Mouse (Mus musculus) regulatory T cell (primary cell): ENCODE measurements around the gene Rpl34.

ENCODE experiments used
- in situ Hi-C: fragments of 300-600 bp; cut with MboI, MseI; formaldehyde crosslinking; loops from one replicate; pipeline ENCODE4 v1.15.1; 2025; ENCODE audit warnings: high pct_unique_total_duplicates

Gene Rpl34

GRCm38 (mm10) chr3:130677671-130678460, 52.3 kb downstream of the Rpl34 start:
- in situ Hi-C loops = loop anchor here (10.0 to 25.0 kb wide), 2 partner anchors 583 to 816 kb away; no protein-coding TSS in a partner anchor
